Mouse (Mus musculus): Measurements from ENCODE around the gene Fam13a.

Fam13a gene

GRCm38 (mm10) chr6:58999044-58999453 is 25.3 kb downstream of the Fam13a start:
- DNase-seq (ENCODE audit: low spot score in 2 of 2), result no peak

- no peak for DNase-seq (ENCODE audit: low spot score in 2 of 2)
Measured at GRCm38 (mm10) chr6:58998528-58998927, 25.8 kb downstream of the Fam13a start.

- no peak for DNase-seq (ENCODE audit: low spot score in 2 of 2)
Measured at GRCm38 (mm10) chr6:58989149-58989548, 35.2 kb downstream of the Fam13a start.

GRCm38 (mm10) chr6:58988706-58989105 is 35.6 kb downstream of the Fam13a start:
- DNase-seq (ENCODE audit: low spot score in 2 of 2), result no peak

DNA sequence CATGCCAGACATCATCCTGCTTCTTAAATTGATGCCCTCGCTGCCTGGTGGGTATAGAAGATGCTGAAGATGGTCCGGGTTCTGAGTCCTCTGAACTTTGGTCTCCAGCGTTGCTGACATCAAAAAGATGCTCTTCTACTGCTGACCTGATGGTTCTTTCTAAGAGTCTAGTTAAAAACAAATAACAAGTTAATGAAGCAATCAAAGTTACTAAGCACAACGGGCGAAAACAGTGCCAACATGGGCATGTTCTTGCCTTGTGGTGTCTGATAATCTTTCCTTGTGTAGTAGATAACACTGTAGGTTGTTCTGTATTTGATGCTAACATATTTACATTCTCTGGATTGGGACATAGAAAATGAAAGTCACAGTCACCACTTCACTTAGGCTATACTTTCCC is 37.2 kb downstream of the Fam13a start:
- no peak for DNase-seq (ENCODE audit: low spot score in 2 of 2)

GRCm38 (mm10) chr6:58985186-58985585 is 39.2 kb downstream of the Fam13a start:
- no peak for DNase-seq (ENCODE audit: low spot score in 2 of 2)

- DNase-seq (ENCODE audit: low spot score in 2 of 2), result no peak
Measured at GRCm38 (mm10) chr6:58975249-58975648, 49.1 kb downstream of the Fam13a start.

DNA sequence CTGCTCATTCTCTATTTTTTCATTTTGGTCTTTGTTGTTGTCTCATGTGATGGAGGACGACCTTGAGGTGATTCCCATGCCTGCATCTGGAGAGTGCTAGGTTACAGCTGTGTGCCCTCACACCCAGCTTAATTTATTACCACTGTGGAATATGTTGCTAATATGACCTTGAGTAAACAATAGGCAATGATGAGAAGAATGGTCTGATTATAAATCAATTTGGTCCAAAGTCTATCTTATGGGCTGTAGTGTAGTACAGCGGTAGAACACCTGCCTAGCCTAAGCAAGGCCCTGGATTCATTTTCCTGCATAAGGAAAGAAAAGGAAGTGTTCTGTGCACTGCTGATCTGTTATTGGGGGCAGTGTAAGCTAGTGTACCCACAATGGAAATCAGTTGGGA is 49.9 kb downstream of the Fam13a start:
- no peak for DNase-seq (ENCODE audit: low spot score in 2 of 2)

DNA sequence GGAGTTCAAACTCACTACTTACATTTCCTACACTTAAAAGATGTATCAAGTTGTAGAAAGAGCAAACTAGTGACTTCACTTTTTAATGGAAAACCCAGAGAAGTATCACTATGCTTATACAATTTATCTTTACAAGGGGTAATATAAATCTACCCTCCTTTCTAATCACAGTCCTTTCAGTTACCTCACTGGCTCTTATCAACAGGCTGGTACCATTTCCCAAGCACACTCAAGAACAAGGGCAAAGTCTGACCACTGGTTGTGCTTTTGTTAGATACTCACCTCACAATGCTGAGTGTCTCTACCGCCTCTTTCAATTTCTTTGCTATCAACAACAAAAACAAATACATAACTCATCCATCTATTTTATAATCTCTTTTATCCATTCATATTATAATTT is 51.5 kb downstream of the Fam13a start:
- no peak for DNase-seq (ENCODE audit: low spot score in 2 of 2)

- no peak for DNase-seq (ENCODE audit: low spot score in 2 of 2)
Measured at GRCm38 (mm10) chr6:58968272-58968671, 56.1 kb downstream of the Fam13a start.

- DNase-seq (ENCODE audit: low spot score in 2 of 2), result peak in 1 of 2 experiments; percentile 12
Measured at GRCm38 (mm10) chr6:58965071-58965831, 59.1 kb downstream of the Fam13a start.

GRCm38 (mm10) chr6:58964565-58964964 is 59.8 kb downstream of the Fam13a start:
- no peak for DNase-seq (ENCODE audit: low spot score in 2 of 2)

GRCm38 (mm10) chr6:58964091-58964490 is 60.3 kb downstream of the Fam13a start:
- DNase-seq (ENCODE audit: low spot score in 2 of 2), result no peak

DNA sequence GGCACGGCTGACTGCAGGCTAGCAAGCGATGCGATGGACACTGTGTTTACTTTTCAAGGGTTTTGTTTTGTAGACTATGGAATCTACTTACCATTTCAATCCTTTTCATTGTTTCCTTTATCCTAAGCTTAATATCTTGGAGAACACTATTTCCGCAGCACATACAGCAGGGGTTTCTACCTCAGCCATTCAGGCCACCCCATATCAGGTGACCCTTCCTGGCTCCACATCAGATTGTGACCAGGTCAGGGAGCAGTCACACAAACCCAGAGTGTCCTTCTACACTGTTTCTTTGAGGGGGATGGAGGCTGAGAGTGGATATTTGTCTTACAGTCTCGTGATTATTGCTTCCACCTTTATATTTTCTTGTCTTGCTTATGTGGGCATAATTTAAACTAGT is 61.7 kb downstream of the Fam13a start:
- no peak for DNase-seq (ENCODE audit: low spot score in 2 of 2)

DNA sequence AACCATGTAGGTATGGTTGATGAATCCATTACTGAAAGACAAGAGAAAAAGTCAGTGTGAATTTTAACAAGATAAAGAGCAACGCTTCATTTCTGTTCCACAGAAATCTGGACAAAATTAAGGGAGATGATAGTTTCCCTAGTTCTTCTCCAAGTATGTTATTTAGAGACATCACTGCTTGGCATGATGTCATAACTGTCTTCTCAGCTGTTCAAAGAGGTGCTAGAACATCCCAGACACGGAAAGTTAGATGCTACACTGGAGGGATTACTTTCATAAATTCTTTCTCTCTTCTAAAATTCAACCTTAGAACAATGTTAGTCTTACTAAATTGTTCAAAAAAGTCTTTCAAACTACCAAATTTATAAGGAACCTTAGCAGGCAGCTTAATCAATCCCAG is 63.8 kb downstream of the Fam13a start:
- no peak for DNase-seq (ENCODE audit: low spot score in 2 of 2)

GRCm38 (mm10) chr6:58951128-58951992 is 73.0 kb downstream of the Fam13a start:
- no peak for DNase-seq (ENCODE audit: low spot score in 2 of 2)

GRCm38 (mm10) chr6:58950410-58950809 is 73.9 kb downstream of the Fam13a start:
- no peak for DNase-seq (ENCODE audit: low spot score in 2 of 2)

GRCm38 (mm10) chr6:58946840-58947239 is 77.5 kb downstream of the Fam13a start:
- DNase-seq (ENCODE audit: low spot score in 2 of 2), result no peak

DNA sequence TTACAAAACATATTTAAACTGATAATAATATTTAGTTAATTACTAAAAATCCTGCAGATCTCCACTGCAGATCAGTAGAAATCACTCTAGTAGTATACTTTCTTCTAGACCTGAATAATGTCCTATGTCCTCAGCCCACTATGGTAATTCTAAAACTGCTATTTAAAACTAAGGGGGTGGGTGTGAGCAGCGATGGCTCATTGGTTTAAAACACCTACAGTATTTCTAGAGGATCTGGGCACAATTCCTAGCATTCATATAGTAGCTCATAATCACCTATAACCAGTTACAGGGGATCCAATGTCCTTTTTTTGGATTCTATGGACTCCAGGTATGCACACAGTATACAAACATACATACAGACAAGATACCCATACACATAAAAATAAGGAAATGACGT is 78.1 kb downstream of the Fam13a start:
- DNase-seq (ENCODE audit: low spot score in 2 of 2), result no peak

DNA sequence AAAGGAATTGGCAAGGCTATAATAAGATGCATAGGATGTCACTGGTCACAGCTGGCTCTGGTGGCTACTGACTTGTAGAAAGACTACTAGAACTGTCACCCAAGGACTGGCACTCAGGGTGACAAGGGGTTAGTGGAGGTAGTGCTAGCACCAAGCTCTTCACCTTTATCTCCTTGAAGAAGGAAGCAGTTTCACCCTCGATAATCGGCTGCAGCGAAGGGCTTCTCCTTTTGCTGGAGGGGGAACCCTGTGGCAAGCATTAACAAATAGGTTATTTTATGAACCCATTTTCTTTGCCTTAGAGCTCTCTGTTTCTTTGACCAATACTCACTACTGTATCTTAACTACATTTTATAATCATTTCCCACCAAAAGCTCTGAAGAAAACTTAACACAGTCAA is 80.4 kb downstream of the Fam13a start:
- no peak for DNase-seq (ENCODE audit: low spot score in 2 of 2)

DNA sequence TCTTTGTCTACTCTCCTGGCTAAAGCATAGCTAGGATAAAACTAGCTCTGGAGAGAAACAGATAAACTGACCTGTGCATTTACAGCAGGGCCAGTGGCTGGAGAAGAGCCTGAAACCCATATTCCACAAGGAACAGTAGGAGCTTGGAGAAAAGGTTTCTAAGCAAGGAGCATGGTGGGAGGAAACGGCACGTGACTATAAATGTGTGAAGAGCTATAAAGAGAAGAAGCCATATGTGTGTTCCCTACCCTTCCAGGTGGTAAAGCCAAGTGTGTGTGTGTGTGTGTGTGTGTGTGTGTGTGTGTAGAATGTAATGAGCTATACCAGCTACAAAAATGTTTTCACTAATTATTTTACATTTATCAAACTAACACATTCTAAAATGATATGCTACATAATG is 82.1 kb downstream of the Fam13a start:
- no peak for DNase-seq (ENCODE audit: low spot score in 2 of 2)

DNA sequence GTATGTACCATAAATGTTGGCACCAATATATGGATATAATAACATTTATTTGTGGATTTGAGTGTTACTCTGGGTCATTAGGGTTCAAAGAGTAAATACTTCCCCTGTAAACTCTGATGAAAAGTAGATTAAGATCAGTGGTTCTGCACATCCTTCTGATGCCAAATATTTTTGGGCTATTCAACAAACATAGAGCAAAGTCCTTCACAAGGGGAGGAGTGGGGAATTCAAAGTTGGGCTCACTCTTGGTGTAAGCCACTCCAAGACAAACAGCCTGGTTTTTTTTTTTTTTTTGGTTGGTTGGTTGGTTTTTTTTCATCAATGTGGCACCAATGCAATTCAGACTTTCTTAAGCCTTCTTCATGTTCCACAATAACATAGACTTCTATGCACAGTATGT is 86.6 kb downstream of the Fam13a start:
- DNase-seq (ENCODE audit: low spot score in 2 of 2), result no peak

DNA sequence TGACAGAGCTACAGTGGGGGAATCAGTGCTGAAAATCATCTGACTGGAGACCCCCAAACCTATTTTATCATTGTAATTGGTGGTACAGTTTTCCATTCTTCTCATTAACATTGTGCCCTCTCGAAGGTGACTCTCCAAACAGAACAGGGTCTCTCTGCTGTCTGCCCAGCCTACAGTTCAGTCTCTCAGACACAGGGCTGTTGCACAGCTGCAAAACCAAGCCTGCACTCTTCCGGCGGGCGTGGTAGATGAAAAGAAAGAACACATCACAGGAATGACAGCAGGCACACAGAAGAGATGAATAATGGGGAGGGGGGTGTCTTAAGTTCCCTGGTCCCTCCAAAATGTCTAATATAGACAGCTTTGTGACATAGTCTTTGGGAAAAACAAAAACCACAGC is 90.2 kb downstream of the Fam13a start:
- no peak for DNase-seq (ENCODE audit: low spot score in 2 of 2)
